Mouse (Mus musculus) hindbrain, embryonic 11.5 days (tissue): Measurements from ENCODE around the gene Cenpf. TPM values are rescaled to one million over a fixed set of nuclear protein-coding genes. Genes with fewer than 3 reads are reported as not detected.

Experiments
- ATAC-seq: fragments of 200-750 bp; cut with Nextera tagmentation; 2 replicates; pipeline ENCODE4 v1.8.0; 2017; ENCODE audit warnings: mild to moderate bottlenecking, moderate TSS enrichment, moderate library complexity; ENCODE audit not compliant: low FRiP score
- DNase-seq: peaks from one replicate; pipeline ENCODE4 v3.0.0-alpha.2; 2015; ENCODE audit warnings: low spot score
- H3K27ac ChIP-seq: fragments of 300-500 bp; sonication (generic); 2 replicates; pipeline ENCODE4 v1.5.1; 2014; ENCODE audit warnings: mild to moderate bottlenecking, low read depth, low read length
- H3K27me3 ChIP-seq: fragments of 300-500 bp; sonication (generic); 2 replicates; pipeline ENCODE4 v1.6.1; 2014; ENCODE audit warnings: mild to moderate bottlenecking, low read length, moderate library complexity, mixed read lengths; ENCODE audit not compliant: control insufficient read depth, insufficient read depth
- H3K36me3 ChIP-seq: fragments of 300-500 bp; sonication (generic); 2 replicates; pipeline ENCODE4 v1.6.1; 2014; ENCODE audit warnings: mild to moderate bottlenecking, low read length, moderate library complexity, mixed read lengths; ENCODE audit not compliant: control insufficient read depth, insufficient read depth
- H3K4me1 ChIP-seq: fragments of 300-500 bp; sonication (generic); replicated peaks from 2 replicates; pipeline ENCODE4 v1.6.1; 2014; ENCODE audit warnings: low read length, mixed read lengths; ENCODE audit not compliant: control insufficient read depth, insufficient read depth
- H3K4me2 ChIP-seq: fragments of 300-500 bp; sonication (generic); replicated peaks from 2 replicates; pipeline ENCODE4 v1.6.1; 2014; ENCODE audit warnings: mild to moderate bottlenecking, low read depth, low read length
- H3K4me3 ChIP-seq: fragments of 300-500 bp; sonication (generic); 2 replicates; pipeline ENCODE4 v1.5.1; 2014; ENCODE audit warnings: low read depth, low read length
- H3K9ac ChIP-seq: fragments of 300-500 bp; sonication (generic); 2 replicates; pipeline ENCODE4 v1.6.1; 2014; ENCODE audit warnings: low read depth, low read length
- H3K9me3 ChIP-seq: fragments of 300-500 bp; sonication (generic); 2 replicates; pipeline ENCODE4 v1.6.1; 2016; ENCODE audit warnings: low read length; ENCODE audit not compliant: control insufficient read depth
- WGBS: fragments of 180-500 bp; shearing (Covaris S2); extraction: QIAGEN DNeasy Blood & Tissue Kit; methylation state at CpG from one replicate; pipeline ENCODE4 v1.1.7; 2014; 5-methylcytosine and 5-hydroxymethylcytosine counted together
- polyA plus RNA-seq: library from polyadenylated mRNA; unstranded; fragments of >200 nt; fragmentation: Nextera tagmentation; extraction: Ambion mirVana; gene quantifications from 2 replicates; pipeline ENCODE4 v1.2.1, GENCODE M21; 2014

The Cenpf gene
- polyA plus RNA-seq, 1 experiment from 2014 or later: 141 TPM

GRCm38 (mm10) chr1:189718600-189718999, 30.7 kb upstream of the Cenpf start:
- H3K9ac ChIP-seq: no peak overlapping the region
- no peaks in the 10 kb centered on the region for H3K4me1 ChIP-seq
- DNase-seq (no peak), ATAC-seq (no peak)
- H3K36me3 ChIP-seq: no peaks in the 10 kb centered on the region
- H3K4me3 ChIP-seq: no peak overlapping the region
- no peak overlapping the region for H3K27ac ChIP-seq
- no peaks in the 10 kb centered on the region for H3K9me3 ChIP-seq
- WGBS: 84% methylated on average over 5 of the region's 5 CpGs
- H3K27me3 ChIP-seq: no peaks in the 10 kb centered on the region
- H3K4me2 ChIP-seq: no peak overlapping the region

GRCm38 (mm10) chr1:189717546-189717945, 29.7 kb upstream of the Cenpf start:
- no peak overlapping the region for H3K9ac ChIP-seq

GRCm38 (mm10) chr1:189715915-189716797, 28.3 kb upstream of the Cenpf start:
- no peaks in the 10 kb centered on the region for H3K27me3 ChIP-seq
- DNase-seq (no peak), ATAC-seq (no peak)
- no peak overlapping the region for H3K27ac ChIP-seq
- no peak overlapping the region for H3K9ac ChIP-seq
- no peaks in the 10 kb centered on the region for H3K9me3 ChIP-seq
- no peak overlapping the region for H3K4me2 ChIP-seq
- WGBS: 64% methylated on average over 19 of the region's 19 CpGs
- no peaks in the 10 kb centered on the region for H3K4me1 ChIP-seq
- H3K36me3 ChIP-seq: no peaks in the 10 kb centered on the region
- no peak overlapping the region for H3K4me3 ChIP-seq

More at GRCm38 (mm10) chr1:189717546-189717945, 29.7 kb upstream of the Cenpf start:
- H3K4me1 ChIP-seq: no peaks in the 10 kb centered on the region
- H3K27ac ChIP-seq: no peak overlapping the region
- H3K36me3 ChIP-seq: no peaks in the 10 kb centered on the region
- no peak overlapping the region for H3K4me3 ChIP-seq
- DNase-seq (no peak), ATAC-seq (no peak)
- 89% methylated on average over 11 of the region's 11 CpGs for WGBS
- H3K27me3 ChIP-seq: no peaks in the 10 kb centered on the region
- H3K4me2 ChIP-seq: no peak overlapping the region
- H3K9me3 ChIP-seq: no peaks in the 10 kb centered on the region

GRCm38 (mm10) chr1:189709001-189709400, 21.1 kb upstream of the Cenpf start:
- no peak overlapping the region for H3K9ac ChIP-seq
- H3K9me3 ChIP-seq: no peaks in the 10 kb centered on the region
- no peaks in the 10 kb centered on the region for H3K27me3 ChIP-seq
- DNase-seq: no peak
- H3K4me2 ChIP-seq: no peak overlapping the region
- no peak for ATAC-seq
- no peak overlapping the region for H3K4me3 ChIP-seq
- H3K36me3 ChIP-seq: no peaks in the 10 kb centered on the region
- H3K4me1 ChIP-seq: 0 out of 2 replicates have a peak, but pooled peaks cover 8% of the 10 kb centered on the region
- no peak overlapping the region for H3K27ac ChIP-seq
- WGBS: 83% methylated on average over 8 of the region's 8 CpGs

- Histone ChIP-seq H3K36me3 (no peaks in the 10 kb centered on the region), H3K9ac (no peak overlapping the region), H3K4me3 (no peak overlapping the region), H3K4me1 (0 out of 2 replicates have a peak, but pooled peaks cover 8% of the 10 kb centered on the region), H3K9me3 (no peaks in the 10 kb centered on the region), H3K27ac (no peak overlapping the region), H3K27me3 (no peaks in the 10 kb centered on the region), H3K4me2 (no peak overlapping the region)
- no peak for ATAC-seq
- 31% methylated on average over 5 of the region's 5 CpGs for WGBS
- no peak for DNase-seq
These were observed 19.5 kb upstream of the Cenpf start for GRCm38 (mm10) chr1:189707419-189707818.

- Histone ChIP-seq H3K27ac (no peak overlapping the region), H3K9ac (no peak overlapping the region), H3K27me3 (no peaks in the 10 kb centered on the region), H3K9me3 (no peaks in the 10 kb centered on the region), H3K4me1 (0 out of 2 replicates have a peak, but pooled peaks cover 8% of the 10 kb centered on the region), H3K4me3 (no peak overlapping the region), H3K4me2 (no peak overlapping the region), H3K36me3 (no peaks in the 10 kb centered on the region)
- no peak for DNase-seq
- ATAC-seq: no peak
These were observed 19.1 kb upstream of the Cenpf start for GRCm38 (mm10) chr1:189707014-189707413.

- no peak for ATAC-seq
These were observed 18.3 kb upstream of the Cenpf start for GRCm38 (mm10) chr1:189706040-189706645.

GRCm38 (mm10) chr1:189703591-189703990, 15.7 kb upstream of the Cenpf start:
- DNase-seq: no peak
- Histone ChIP-seq H3K9me3 (no peaks in the 10 kb centered on the region), H3K4me2 (no peak overlapping the region), H3K27ac (no peak overlapping the region), H3K9ac (no peak overlapping the region), H3K27me3 (no peaks in the 10 kb centered on the region), H3K4me3 (no peak overlapping the region), H3K36me3 (no peaks in the 10 kb centered on the region), H3K4me1 (0 out of 2 replicates have a peak, but pooled peaks cover 8% of the 10 kb centered on the region)
- ATAC-seq: no peak
- 82% methylated on average over 7 of the region's 7 CpGs for WGBS

More at GRCm38 (mm10) chr1:189706040-189706645, 18.3 kb upstream of the Cenpf start:
- Histone ChIP-seq H3K9me3 (no peaks in the 10 kb centered on the region), H3K9ac (no peak overlapping the region), H3K27ac (no peak overlapping the region), H3K27me3 (no peaks in the 10 kb centered on the region), H3K36me3 (no peaks in the 10 kb centered on the region), H3K4me2 (no peak overlapping the region), H3K4me1 (0 out of 2 replicates have a peak, but pooled peaks cover 8% of the 10 kb centered on the region), H3K4me3 (no peak overlapping the region)
- no peak for DNase-seq
- 82% methylated on average over 12 of the region's 12 CpGs for WGBS
